Mouse (Mus musculus) macrophage (primary cell): ENCODE measurements at regions not wholly inside any gene's neighbourhood (a gene's known extent, or its start where the extent isn't known, plus 50 kb on each side); places are given as distances from the start of the nearest gene placed in this dataset.

Source experiments
- H3K27ac ChIP-seq: fragments of 350-480 bp; formaldehyde crosslinking; 2 replicates; pipeline ENCODE4 v1.9.0; 2021
- H3K36me3 ChIP-seq: fragments of 350-480 bp; formaldehyde crosslinking; 2 replicates; pipeline ENCODE4 v1.9.0; 2021; ENCODE audit errors: inconsistent target
- H3K4me3 ChIP-seq: fragments of 350-480 bp; formaldehyde crosslinking; 2 replicates; pipeline ENCODE4 v1.9.0; 2021; ENCODE audit errors: inconsistent target
- H3K79me2 ChIP-seq: fragments of 350-480 bp; formaldehyde crosslinking; 2 replicates; pipeline ENCODE4 v1.9.0; 2021; ENCODE audit errors: inconsistent target
- WGBS: methylation state at CpG from one replicate; pipeline ENCODE4 v1.1.7; 2026; ENCODE audit warnings: inconsistent platforms; ENCODE audit not compliant: missing documents; 5-methylcytosine and 5-hydroxymethylcytosine counted together

- WGBS: 88% methylated on average over 10 of the region's 10 CpGs
- H3K79me2 ChIP-seq: no peaks in the 10 kb centered on the region
- H3K27ac ChIP-seq: no peak overlapping the region
These were observed 104.6 kb downstream of the Ube2e3 start for GRCm38 (mm10) chr2:78972288-78973117.

GRCm38 (mm10) chr2:78973811-78974210 lies 105.9 kb downstream of the Ube2e3 start:
- Histone ChIP-seq H3K79me2 (no peaks in the 10 kb centered on the region), H3K4me3 (no peak overlapping the region), H3K27ac (no peak overlapping the region), H3K36me3 (no peaks in the 10 kb centered on the region)
- WGBS: 98% methylated on average over 3 of the region's 3 CpGs

More at GRCm38 (mm10) chr2:78972288-78973117, 104.6 kb downstream of the Ube2e3 start:
- Histone ChIP-seq H3K4me3 (no peak overlapping the region), H3K36me3 (no peaks in the 10 kb centered on the region)

GRCm38 (mm10) chr2:78974683-78975392 lies 106.9 kb downstream of the Ube2e3 start:
- WGBS: 95% methylated on average over 2 of the region's 2 CpGs
- Histone ChIP-seq H3K36me3 (no peaks in the 10 kb centered on the region), H3K27ac (no peak overlapping the region), H3K79me2 (no peaks in the 10 kb centered on the region), H3K4me3 (no peak overlapping the region)

GRCm38 (mm10) chr2:78975393-78975774 lies 107.5 kb downstream of the Ube2e3 start:
- Histone ChIP-seq H3K27ac (no peak overlapping the region), H3K79me2 (no peaks in the 10 kb centered on the region), H3K4me3 (no peak overlapping the region), H3K36me3 (no peaks in the 10 kb centered on the region)
- WGBS: 97% methylated on average over 4 of the region's 4 CpGs

GRCm38 (mm10) chr2:78976084-78976483 lies 108.2 kb downstream of the Ube2e3 start:
- 98% methylated on average over 4 of the region's 4 CpGs for WGBS
- Histone ChIP-seq H3K4me3 (no peak overlapping the region), H3K79me2 (no peaks in the 10 kb centered on the region), H3K36me3 (no peaks in the 10 kb centered on the region), H3K27ac (no peak overlapping the region)

- Histone ChIP-seq H3K36me3 (no peaks in the 10 kb centered on the region), H3K79me2 (no peaks in the 10 kb centered on the region), H3K4me3 (no peak overlapping the region), H3K27ac (no peak overlapping the region)
- WGBS: 74% methylated on average over 5 of the region's 5 CpGs
These were observed 109.9 kb downstream of the Ube2e3 start for GRCm38 (mm10) chr2:78977632-78978397.

GRCm38 (mm10) chr2:78980019-78980418 lies 112.1 kb downstream of the Ube2e3 start:
- no peak overlapping the region for H3K27ac ChIP-seq
- no peaks in the 10 kb centered on the region for H3K36me3 ChIP-seq
- no peak overlapping the region for H3K4me3 ChIP-seq
- WGBS: 96% methylated on average over 5 of the region's 5 CpGs
- H3K79me2 ChIP-seq: no peaks in the 10 kb centered on the region

- Histone ChIP-seq H3K27ac (no peak overlapping the region), H3K79me2 (no peaks in the 10 kb centered on the region), H3K4me3 (no peak overlapping the region), H3K36me3 (no peaks in the 10 kb centered on the region)
- no CpG with 5 or more reads among the region's 1 CpGs for WGBS
These were observed 112.8 kb downstream of the Ube2e3 start for GRCm38 (mm10) chr2:78980661-78981229.

- no peak overlapping the region for H3K27ac ChIP-seq
- H3K79me2 ChIP-seq: no peaks in the 10 kb centered on the region
- no peaks in the 10 kb centered on the region for H3K36me3 ChIP-seq
- no peak overlapping the region for H3K4me3 ChIP-seq
These were observed 115.4 kb downstream of the Ube2e3 start for GRCm38 (mm10) chr2:78983347-78983746.

GRCm38 (mm10) chr2:78983944-78984498 lies 116.1 kb downstream of the Ube2e3 start:
- no peaks in the 10 kb centered on the region for H3K36me3 ChIP-seq
- no peaks in the 10 kb centered on the region for H3K79me2 ChIP-seq
- H3K27ac ChIP-seq: no peak overlapping the region
- 89% methylated on average over 5 of the region's 5 CpGs for WGBS
- H3K4me3 ChIP-seq: no peak overlapping the region

- 95% methylated on average over 7 of the region's 7 CpGs for WGBS
- no peak overlapping the region for H3K27ac ChIP-seq
- H3K36me3 ChIP-seq: no peaks in the 10 kb centered on the region
- no peaks in the 10 kb centered on the region for H3K79me2 ChIP-seq
- H3K4me3 ChIP-seq: no peak overlapping the region
These were observed 119.1 kb downstream of the Ube2e3 start for GRCm38 (mm10) chr2:78986984-78987383.

- 98% methylated on average over 3 of the region's 3 CpGs for WGBS
- Histone ChIP-seq H3K36me3 (no peaks in the 10 kb centered on the region), H3K27ac (no peak overlapping the region), H3K79me2 (no peaks in the 10 kb centered on the region), H3K4me3 (no peak overlapping the region)
These were observed 119.5 kb downstream of the Ube2e3 start for GRCm38 (mm10) chr2:78987388-78987787.

GRCm38 (mm10) chr2:78988224-78988623 lies 120.3 kb downstream of the Ube2e3 start:
- H3K4me3 ChIP-seq: no peak overlapping the region
- no peaks in the 10 kb centered on the region for H3K79me2 ChIP-seq
- H3K27ac ChIP-seq: no peak overlapping the region
- no peaks in the 10 kb centered on the region for H3K36me3 ChIP-seq
- WGBS: 79% methylated on average over 2 of the region's 2 CpGs

GRCm38 (mm10) chr2:78994800-78995555 lies 127.1 kb downstream of the Ube2e3 start:
- Histone ChIP-seq H3K79me2 (no peaks in the 10 kb centered on the region), H3K4me3 (no peak overlapping the region), H3K36me3 (no peaks in the 10 kb centered on the region), H3K27ac (no peak overlapping the region)
- WGBS: 61% methylated on average over 3 of the region's 3 CpGs
